Mouse (Mus musculus) megakaryocyte-erythroid progenitor cell, adult 5-6 weeks (primary cell): ENCODE measurements around the gene Lmtk2. TPM values are rescaled to one million over a fixed set of nuclear protein-coding genes. Genes with fewer than 3 reads are reported as not detected.
A peak's percentile ranks its signal among the peaks of the same experiment; 100 is the strongest.

Experiments used
- ATAC-seq: replicated peaks from 2 replicates; pipeline ENCODE4 v1.8.0; 2016; ENCODE audit warnings: mild to moderate bottlenecking, inconsistent platforms; ENCODE audit not compliant: severe bottlenecking, poor library complexity, low FRiP score, low TSS enrichment
- total RNA-seq, 2 experiments: library from RNA; stranded (forward) in 1 of 2; stranded (reverse) in 1 of 2; fragments of 200-1000, 215-1000 nt in 1 of 2; fragments of >200 nt in 1 of 2; fragmentation: Nextera tagmentation in 1 of 2; gene quantifications; 2 replicates each; pipeline ENCODE4 v1.2.3; 2014 to 2017

The Lmtk2 gene
- total RNA-seq, 2 experiments from 2014 or later: 12.2 to 22.1 TPM

GRCm38 (mm10) chr5:144203398-144203959 lies 103.2 kb downstream of the Lmtk2 start:
- no peak for ATAC-seq

- ATAC-seq: no peak
These were observed 104.1 kb downstream of the Lmtk2 start for GRCm38 (mm10) chr5:144204303-144204702.

- ATAC-seq: no peak
These were observed 104.7 kb downstream of the Lmtk2 start for GRCm38 (mm10) chr5:144204911-144205310.

DNA sequence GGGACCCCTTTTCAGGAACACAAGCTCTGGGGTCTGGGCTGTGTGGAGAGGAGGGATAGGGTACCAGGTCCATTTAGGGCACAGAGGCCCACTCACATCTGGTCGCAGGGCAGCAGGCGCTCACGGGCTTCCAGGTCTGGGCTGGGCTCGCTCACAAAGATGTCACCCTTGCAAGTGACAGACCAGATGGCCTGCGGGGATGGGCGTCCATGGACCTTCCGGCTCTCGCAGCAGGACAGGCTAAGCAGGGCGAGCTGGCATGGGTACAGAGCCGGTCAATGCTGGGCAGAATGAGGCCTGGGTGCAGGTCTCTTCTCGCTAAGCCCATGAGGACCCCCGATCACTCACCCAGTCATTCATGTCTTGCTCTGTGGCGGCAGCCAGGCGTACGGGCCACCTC lies 105.8 kb downstream of the Lmtk2 start:
- no peak for ATAC-seq

- ATAC-seq: no peak; the same call in 1 of the 2 replicates
These were observed 107.2 kb downstream of the Lmtk2 start for GRCm38 (mm10) chr5:144207478-144207877.

DNA sequence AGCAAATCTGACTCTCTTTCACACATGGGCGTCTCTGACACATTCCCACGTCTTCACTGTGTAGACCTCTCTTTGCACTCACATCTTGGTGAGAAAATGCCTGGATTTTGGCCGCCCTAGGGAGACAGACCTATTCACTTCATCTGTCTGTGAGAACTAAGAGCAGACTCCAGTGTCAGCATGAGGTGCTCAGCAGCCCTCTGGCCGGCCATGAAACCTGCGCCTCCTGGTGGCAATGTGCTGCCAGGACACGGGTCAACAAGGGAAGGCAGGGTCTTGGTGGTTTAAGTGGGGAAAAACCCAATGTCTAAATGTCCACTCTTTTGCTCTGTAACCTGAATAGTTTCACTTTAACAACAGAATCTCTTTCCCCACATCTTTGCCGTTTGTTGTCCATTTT lies 114.2 kb downstream of the Lmtk2 start:
- peak; percentile 79 for ATAC-seq

DNA sequence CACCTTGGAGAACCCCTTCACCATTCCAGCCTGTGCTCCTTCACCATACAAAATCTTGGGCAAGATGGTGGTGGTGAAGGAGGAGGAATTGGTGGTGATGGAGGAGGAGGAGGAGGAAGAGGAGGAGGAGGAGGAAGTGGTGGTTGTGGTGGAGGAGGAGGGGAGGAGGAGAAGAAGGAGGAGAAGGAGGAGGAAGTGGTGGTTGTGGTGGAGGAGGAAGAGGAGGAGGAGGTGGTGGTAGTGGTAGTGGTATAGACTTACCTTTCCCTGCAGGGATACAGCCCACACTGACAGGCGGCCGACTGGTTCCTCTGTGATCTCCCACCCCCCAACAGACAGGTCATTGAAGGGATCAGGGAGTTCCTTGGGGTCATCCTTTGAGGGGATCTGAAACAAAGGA lies 115.8 kb downstream of the Lmtk2 start:
- no peak for ATAC-seq

DNA sequence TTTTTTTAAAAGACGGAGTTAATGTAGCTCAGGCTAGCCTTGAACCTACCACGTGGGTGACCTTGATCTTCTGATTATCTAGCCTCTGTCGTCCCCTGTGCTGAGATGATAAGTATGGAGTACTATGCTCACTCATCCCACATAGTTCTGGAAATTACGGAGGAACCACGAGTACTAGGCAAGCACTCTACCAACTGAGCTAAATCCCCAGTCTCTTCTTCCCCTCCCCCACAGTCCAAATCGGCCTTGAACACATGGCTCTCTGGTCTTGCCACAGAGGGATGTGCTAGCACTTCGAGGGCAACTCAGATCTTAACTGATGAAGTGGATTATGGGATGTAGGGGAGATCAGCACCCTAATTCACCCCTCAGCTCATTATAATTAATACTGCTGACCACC lies 117.8 kb downstream of the Lmtk2 start:
- ATAC-seq: no peak

- ATAC-seq: no peak
These were observed 119.1 kb downstream of the Lmtk2 start for GRCm38 (mm10) chr5:144219306-144219705.

GRCm38 (mm10) chr5:144219936-144220335 lies 119.7 kb downstream of the Lmtk2 start:
- no peak for ATAC-seq

- ATAC-seq: no peak
These were observed 121.1 kb downstream of the Lmtk2 start for GRCm38 (mm10) chr5:144221305-144221704.

GRCm38 (mm10) chr5:144222811-144223502 lies 122.7 kb downstream of the Lmtk2 start:
- peak; percentile 21 for ATAC-seq

- peak; percentile 98 for ATAC-seq
These were observed 123.2 kb downstream of the Lmtk2 start, which contains the start of gene Tecpr1 for GRCm38 (mm10) chr5:144223503-144223862. TSS of gene Tecpr1 (minus strand) at chr5:144223615.

DNA sequence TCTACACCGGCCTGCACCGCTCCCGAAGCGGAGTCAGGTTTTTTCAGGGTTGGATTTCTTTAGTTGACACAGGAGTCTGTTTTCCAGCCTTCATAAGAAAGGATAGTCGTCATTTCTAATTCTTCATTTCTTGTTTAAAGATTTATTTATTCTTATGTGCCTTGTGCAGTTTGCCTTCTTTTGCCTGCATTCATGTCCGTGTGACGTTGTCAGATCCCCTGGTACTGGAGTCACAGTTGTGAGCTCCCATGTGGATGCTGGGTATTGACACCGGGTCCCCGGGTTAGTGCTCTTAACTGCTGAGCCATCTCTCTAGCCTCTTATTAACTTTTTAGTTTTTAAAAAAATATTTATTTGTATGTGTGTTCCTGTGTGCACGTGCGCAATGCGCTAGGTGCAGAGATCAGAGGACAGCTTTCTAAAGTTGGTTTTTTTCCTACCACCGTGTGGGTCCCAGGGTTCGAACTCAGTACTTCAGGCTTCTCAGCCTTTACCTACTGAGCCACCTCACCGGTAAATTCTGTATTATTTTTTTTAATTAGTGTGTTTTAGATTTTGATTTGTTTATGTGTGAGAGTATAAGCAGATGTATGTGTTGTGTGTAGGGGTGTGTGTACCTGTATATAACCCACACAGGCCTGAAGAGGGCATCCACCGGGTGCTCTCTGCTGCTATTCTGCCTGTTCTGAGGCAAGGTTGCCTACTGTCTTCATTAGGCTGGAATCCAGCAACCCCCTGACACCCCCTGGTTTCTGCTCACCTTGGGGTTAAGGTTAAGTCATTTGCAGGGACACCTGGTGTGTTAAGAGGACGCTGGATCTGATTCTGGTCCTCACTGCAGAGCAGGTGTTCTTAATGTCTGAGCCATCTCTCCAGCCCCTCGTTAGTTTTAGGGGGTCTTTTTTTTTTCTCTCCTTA lies 123.9 kb downstream of the Lmtk2 start:
- ATAC-seq: no peak; the same call in 1 of the 2 replicates

DNA sequence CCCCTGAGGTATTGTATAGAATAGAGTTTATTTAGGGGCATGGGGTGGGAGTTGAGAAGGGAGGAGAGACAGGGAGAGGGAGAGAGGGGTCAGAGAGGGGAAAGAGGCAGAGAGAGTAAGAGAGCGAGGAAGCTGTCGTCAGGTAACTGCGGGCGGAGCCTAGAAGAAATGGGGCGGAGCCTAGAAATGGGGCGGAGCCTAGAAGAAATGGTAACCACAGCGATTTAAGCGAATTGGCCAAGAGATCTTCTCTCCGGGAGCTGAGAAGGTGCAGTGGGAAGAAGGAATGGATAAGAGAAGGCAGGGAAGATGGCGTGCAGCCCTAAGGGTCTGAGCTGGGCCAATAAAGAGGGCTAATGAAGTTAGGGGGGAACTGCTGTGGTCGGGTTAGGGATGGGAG lies 126.0 kb downstream of the Lmtk2 start:
- no peak for ATAC-seq

DNA sequence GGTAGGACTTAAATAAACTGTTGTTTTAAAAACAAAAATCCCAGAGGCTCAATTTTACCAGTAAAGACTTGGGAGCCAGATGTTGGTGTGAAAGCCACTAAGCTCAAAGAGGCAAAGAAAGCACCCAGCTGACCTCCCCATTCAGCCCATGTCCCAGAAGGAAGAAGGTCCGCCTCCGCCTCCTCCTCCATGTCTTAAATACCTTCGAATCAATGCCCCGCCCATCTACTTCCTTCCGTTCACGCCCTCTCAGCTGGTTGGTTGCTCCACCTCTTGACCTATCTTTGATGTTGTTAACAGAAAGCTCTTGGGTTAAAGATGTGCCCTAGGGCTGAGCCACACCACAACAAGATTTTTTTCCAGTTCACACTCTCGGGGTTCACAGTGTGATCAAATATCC lies 130.0 kb downstream of the Lmtk2 start:
- ATAC-seq: no peak

DNA sequence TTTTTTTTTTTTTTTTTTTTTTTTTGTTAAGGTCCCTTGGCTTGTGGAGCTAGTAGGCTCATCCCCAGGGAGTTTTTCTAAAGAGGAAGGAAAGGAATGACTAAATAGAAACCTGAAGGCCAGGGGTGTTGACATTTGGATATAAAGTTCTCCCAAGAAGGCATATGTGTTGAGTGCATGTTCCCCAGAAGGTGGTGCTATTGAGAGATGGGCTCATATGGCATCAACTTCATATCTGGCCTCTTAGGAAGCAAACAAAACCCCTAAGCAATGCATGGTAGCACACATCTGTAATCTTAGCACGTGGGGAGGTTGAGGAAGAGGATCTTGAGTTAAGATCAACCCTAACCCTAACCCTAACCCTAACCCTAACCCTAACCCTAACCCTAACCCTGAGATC lies 131.2 kb downstream of the Lmtk2 start:
- ATAC-seq: peak; percentile 55; the same call in 1 of the 2 replicates

GRCm38 (mm10) chr5:144232531-144232930 lies 132.3 kb downstream of the Lmtk2 start:
- ATAC-seq: 0 out of 2 replicates have a peak, but pooled peaks have one; percentile 35

DNA sequence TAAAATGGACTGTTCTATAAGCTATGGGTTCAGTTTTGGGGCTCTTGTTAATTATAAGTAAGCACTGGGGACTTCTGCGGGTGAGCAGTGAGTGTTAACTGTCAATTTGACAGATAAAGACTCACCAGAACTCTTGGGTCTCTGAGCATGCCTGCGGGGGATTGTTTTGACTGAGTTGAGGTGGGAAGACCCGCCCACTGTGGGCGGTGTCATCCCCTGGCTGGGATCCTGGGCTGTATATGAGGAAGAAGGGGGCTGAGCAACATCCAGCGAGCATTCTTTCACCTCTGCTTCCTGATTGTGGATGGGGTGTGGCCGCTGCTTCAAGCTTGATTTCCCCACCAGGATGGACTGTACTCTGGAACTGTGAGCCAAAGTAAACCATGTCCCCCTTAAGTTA lies 134.0 kb downstream of the Lmtk2 start:
- ATAC-seq: no peak

- no peak for ATAC-seq
These were observed 134.5 kb downstream of the Lmtk2 start for GRCm38 (mm10) chr5:144234714-144235113.
